Mouse (Mus musculus): ENCODE measurements around the gene Kmt5b. TPM values are rescaled to one million over a fixed set of nuclear protein-coding genes. Genes with fewer than 3 reads are reported as not detected.

The Kmt5b gene
- total RNA-seq (2022) = 10 to 100 TPM; 46.7 to 80.0 (median 62.7) TPM

DNA sequence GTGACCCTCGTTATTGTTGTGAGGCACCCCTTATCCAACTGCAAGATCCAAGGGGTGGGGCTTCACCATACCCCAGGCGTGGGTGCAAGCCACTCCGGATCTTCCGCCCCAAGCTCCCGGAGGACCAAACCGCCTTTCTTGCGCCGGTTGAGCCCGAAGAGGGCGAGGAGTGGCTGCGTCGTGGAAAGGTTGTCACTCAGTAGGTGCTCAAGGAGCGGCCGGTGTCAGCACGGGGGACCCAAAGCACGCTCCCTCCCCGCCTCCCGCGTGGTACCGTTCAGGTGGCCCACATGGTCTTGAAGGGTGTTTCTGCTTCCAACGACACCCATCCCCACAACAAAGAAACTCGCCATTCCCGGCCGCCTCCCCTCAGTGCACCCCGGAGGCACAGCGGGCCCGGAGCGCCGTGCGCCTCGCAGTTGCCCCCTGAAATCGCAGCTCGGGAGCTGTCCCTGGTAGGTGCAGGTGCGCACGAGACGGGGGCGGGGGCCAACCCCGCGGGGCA is at the start of gene Kmt5b:
Gene Kmt5b (plus strand): TSS at position 146 of the 505 bp plus-strand sequence.
- DNase-seq = peak; percentile 55

DNA sequence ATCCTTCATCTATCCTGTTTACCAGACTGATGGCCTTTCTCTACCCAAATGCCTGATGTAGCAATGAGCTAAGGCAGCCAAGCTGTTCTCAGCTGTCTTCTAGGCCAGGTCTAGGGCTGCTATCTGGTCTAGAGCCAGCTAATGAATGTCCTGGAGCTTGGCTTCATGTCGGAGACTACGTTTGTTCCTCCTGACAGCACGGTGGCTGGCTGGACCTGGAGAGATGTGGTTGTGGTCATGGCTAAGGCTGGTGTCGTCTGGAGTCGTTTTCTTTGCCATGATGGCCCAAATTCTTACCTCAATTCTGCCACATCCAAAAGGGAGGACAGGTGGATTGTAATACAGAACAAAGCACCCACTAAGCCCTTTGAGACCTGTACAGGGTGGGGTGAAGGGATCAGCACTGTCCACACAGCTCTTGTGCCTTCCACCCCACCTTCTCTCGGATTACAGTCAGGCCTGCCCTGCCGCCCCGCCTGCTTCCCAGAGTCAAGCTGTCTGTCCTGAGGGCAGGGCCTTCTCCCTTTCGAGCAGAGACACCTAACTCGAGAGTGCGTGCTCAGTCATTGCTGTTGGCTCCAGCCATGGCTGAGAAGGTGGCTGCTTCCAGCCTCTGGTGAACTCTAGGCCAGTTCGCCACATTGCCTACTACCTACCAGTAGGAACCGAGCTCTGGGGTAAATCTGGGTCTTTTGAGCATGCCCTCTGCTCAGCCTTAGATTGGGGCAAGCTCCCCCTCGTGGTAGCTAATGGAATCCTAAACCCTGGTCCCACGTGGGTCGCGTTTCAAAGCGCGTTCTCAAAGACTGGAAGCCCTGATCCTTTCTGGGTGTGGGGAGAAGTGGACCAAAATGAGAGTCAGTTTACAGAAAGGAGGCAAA is 48.5 kb upstream of the Kmt5b start:
- no peak for DNase-seq

DNA sequence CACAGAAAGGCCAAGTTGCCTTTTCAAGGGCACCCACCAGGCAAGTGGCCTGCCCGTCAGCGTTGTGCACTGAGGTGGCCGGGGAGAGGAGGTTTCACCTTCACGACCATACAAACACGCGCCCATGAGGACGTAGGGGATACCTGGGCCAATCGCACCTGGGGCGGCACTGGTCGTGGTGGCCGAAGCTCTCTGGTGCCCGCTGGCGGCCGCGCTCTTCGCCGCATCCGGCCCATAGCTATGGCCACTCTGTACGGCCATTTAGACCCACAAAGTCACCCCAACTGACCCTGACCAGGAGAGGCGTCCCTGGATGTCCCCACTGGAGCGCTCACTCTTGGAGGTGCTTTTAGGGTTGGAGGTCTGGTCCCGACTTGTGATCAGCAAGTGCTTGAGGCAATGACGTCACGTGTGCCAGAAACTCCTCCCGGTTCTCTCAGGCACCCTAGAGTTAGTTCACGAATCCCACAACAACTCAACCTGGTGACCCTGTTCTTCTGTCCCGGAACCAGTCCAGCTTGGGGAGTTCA is 47.8 kb upstream of the Kmt5b start:
- DNase-seq = no peak

DNA sequence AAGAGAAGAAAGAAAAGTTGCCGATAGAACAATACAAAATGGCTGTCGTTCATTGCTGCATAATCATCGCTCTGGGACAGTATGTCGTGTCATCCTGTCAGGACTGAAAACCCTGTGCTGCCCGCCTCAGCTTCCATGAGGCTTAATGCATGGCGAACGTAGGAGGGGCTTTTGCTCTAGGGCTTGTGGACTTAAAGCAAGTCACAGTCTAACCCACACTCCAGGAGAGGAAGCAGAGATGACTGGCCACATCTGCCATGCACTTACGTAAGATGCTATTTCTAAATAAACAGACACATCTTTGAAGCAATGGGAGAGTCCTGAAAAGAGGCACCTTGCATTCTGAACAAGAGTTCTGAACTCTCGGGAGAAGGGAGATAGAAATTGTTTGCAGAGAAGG is 44.1 kb upstream of the Kmt5b start:
- DNase-seq = no peak

DNA sequence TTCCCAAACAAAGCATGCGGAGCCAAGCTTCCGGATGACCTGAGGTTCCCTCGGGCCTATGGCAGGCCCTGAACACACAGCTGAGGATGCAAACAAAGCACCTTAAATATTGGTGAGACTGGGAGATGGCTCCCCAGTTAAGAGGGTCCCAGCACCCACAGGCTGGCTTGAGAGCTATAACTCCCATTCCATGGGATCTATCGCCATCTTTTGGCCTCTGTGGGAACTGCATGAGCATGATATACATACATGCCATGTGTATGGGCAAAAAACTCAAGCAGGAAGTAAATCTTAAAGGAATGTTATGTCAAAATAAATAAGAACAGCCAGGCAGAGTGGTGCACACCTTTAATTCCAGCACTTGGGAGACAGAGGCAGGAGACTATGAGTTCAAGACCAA is 43.3 kb upstream of the Kmt5b start:
- no peak for DNase-seq

DNA sequence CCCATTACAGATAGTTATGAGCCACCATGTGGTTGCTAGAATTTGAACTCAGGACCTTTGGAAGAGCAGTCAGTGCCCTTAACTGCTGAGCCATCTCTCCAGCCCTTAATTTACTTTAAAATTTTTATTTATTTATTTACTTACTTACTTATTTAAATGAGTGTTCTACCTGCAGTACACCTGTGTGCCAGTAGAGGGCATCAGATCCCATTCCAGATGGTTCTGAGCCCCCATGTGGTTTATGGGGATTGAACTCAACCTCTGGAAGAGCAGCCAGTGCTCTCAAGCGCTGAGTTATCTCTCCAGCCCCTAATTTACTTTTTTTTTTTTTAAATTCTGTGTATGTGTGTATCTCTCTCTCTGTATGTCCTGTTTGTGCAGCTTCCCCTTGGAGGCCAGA is 42.4 kb upstream of the Kmt5b start:
- peak; percentile 49 for DNase-seq

DNA sequence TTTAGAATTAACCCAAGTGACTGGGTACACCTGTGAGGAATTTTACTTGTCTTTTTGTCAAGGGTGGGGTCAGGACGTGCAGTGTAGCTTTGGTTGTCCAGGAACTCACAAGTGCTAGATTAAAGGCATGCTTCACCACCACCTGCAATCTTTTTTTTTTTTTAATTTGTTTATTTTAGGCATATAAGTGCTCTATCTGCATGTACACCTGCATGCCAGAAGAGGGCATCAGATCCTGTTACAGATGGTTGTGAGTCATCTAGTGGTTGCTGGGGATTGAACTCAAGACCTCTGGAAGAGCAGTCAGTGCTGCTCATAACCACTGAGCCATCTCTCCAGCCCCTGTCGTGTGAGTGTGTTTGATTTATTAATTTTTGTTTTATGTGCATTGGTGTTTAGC is 38.3 kb upstream of the Kmt5b start:
- no peak for DNase-seq

DNA sequence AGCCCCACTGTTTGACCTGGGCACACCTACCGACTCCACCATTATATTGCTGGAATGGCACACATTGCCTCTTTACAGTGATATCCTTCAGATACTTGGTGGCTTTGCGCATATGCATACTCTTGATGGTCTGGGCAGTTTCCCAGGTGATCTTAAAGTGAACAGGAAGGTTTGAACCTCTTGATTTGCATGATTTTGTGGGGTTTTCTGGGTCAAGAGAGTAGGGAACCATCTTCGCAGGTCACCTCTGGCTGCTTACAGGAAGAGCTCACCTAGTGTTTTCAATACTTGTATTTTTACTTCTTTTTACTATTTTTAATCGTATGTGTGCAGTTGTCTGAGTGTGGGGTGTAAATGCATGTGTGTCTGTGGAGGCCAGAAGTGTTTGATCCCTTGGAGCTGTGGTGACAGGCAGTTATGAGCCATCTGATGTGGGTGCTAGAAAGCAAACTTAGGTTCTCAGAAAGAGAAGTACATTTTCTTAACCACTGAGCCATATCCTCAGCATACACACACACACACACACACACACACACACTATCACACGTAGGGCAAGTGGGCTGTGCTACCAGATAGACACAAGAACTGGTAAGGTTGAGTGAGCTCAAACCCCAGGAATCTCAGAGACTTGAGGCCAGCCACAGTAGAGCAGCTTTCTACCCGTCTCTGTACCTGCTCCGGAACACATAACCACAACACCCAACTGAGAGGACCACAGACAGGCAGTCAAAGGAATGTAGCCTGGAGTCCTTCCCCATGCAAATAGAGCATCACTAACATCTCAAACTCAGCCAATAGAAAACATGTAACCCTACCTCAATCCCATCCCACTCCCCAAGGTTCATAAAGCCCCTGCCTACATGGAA is 36.2 kb upstream of the Kmt5b start:
- no peak for DNase-seq

DNA sequence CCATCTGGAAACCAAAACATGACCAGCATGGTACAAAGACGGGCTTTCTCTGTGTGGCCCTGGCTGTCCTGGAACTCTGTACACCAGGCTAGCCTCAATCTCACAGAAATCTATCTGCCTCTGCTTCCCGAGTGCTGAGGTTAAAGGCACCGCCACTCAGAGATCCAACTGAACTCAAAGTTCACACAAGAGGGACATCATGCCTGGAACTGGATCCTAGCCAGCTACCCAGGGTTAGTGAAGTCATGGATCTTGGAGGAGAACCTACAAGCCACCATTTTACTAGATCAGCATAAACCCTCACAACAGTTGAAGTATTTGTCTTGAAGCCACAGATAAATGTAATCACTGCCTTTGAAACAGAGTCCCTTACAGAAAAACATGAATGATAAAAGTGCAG is 31.2 kb upstream of the Kmt5b start:
- no peak for DNase-seq

DNA sequence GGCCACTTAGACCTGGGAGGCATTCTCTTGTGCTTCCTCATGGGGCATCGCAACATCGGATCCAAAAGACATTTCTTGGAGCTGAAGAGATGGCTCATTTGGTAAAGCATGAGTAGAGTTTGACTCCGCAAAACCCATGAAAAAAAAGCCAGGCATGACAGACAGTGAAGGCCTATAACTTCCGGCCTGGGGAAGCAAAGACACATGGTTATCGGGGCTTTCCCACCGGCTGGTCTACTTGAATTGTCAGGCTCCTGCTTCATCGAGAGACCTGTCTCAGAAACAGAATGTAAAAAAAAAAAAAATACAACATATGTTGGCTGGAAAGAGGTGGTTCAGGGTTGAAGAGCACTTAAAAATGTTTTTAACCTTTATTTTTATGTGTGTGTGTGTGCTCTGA is 27.6 kb upstream of the Kmt5b start:
- DNase-seq = no peak

DNA sequence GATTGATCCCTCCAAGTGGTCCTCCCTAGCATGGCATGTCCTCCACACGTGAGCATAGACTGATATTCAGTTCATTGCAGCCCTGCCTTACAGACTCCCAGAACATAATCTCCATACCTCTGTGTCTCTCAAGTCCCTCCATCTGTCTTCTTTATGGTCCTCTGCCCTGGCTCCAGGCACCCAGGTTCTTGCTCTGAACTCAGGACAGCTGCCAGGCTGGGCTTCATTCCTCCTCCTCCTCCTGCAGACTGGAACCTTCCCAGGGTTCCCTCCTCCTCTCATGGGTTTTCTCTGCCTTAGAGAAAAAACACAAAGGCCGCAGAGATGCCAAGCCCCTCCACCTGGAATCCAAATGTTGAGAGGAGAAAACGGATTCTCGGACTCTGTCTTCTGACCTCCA is 24.5 kb upstream of the Kmt5b start:
- no peak for DNase-seq

DNA sequence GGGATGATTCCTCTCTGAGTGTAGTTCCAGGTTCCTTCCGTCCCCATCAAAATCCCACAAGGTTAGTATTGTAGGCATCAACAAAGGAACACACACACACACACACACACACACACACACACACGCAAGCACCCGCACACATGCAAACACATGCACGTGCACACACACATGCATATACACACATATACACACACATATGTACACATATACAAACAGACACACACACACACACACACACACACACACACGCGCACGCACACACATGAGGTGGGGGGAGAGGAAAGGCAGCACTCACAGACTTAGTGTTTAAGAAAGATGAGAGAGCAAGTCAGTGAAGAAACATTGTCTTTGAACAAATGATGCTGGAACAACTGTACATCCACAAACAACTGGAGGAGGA is 23.9 kb upstream of the Kmt5b start:
- no peak for DNase-seq

DNA sequence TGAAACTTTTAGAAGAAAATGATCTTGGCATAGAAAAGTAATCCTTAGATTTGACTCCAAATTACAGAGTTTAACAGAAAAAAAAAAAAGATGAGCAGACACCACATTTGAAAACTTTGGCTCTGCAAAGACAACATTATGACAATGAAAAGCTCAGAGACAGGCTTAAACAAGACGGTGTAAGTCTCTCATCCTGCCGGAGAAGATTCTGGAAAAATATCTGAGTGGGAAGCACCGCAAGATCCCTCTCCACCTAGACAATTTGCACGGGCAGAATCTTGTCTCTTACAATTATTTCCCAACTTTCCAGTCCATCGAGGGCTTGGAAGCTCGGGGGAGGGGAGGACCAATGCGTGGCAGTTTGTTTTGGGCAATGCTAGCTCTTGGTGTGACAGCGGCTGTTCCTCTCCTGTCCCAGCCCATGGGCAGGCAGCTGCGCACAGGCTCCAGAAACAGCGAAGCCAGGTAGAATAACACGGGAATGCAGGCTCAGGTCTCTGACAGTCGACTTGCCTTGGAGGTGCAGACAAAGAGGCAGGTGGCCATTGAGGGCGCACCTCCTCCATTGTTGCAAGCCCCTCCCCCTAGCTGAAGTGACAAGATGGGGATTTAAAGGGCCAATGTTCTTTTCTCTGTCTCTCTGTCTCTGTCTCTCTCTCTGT is 23.2 kb upstream of the Kmt5b start:
- peak; percentile 32 for DNase-seq

DNA sequence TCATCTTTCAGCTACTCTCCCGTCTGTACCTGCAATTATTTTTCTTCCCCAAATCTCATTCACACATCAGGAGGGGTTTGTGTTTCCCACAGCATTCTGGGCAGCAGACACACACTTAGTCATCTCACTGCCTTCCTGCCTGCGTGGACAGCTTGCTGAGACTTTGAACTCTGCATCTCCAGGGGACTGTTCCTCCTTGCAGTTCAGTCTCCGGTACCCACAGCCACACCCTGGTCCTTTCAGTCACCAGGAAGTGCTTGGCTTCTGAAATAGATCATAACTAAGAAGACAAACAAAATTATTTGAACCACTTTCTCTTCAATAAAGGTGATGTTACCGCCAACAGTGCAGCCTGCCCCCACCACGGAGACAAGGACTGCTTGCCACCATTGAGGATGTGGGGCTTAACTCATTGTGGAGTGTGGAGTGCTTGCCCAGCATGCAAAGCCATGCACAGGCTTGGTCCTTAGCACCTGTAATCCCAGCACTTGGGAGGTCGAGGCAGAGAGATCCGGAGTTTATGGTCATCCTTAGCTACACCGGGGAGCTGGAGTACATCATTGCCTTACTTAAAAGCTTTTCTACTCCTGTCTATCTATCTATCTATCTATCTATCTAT is 14.5 kb upstream of the Kmt5b start:
- no peak for DNase-seq

DNA sequence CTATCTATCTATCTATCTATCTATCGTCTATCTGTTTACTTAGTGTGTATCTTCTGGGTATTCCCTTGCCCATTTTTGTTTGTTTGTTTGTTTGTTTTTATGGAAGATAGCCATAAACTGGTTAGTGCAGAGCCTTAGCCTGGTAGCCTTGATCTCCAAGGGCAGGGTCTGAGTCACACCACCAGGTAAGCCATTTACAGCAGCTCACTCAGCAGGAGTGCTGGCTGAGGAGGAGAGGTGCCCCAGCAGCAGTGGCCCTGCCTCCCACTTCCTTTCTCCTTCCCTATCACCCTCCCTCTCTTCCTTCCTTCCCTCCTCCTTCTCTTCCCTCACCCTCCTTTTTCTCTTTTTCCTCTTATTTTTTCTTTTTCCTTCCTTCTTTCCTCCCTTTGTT is 14.0 kb upstream of the Kmt5b start:
- DNase-seq = no peak

DNA sequence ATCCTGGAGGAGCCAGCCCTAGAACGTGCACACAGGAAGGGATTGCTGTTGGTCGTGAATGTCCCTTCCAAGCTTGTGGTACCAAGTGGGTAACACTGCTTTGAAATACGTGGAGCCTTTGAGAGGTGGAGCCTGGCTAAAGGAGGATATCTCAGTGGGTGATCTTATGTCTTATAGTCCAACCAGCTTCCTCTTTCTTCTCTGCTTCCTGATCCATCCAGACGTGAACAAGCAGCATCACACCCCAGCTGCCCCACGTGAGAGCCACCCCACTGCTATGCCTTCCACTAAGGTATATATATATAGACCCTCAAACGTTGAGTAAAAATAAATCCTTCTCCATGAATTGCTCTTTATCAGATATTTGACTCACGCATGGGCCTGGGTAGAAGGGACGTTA is 13.5 kb upstream of the Kmt5b start:
- no peak for DNase-seq

DNA sequence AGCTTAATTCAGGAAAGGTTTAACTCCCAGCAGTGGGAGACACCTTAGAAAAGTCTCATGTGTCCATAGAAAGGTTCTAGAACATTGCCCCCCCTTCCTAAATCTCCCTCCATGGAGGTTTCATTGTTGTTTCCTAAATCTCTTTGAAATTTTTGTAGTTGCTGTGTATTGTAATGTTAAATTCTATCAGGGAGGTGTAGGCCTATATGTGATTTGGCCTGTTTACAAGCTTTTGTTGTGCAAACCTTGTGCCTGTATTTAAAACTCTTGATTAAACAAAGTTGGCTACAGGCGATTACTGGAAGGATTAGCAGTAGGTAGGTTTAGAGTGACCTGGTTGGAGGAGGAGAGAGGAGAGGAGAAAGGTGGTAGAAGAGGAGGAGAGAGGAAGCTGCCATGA is 9.4 kb upstream of the Kmt5b start:
- DNase-seq = no peak

DNA sequence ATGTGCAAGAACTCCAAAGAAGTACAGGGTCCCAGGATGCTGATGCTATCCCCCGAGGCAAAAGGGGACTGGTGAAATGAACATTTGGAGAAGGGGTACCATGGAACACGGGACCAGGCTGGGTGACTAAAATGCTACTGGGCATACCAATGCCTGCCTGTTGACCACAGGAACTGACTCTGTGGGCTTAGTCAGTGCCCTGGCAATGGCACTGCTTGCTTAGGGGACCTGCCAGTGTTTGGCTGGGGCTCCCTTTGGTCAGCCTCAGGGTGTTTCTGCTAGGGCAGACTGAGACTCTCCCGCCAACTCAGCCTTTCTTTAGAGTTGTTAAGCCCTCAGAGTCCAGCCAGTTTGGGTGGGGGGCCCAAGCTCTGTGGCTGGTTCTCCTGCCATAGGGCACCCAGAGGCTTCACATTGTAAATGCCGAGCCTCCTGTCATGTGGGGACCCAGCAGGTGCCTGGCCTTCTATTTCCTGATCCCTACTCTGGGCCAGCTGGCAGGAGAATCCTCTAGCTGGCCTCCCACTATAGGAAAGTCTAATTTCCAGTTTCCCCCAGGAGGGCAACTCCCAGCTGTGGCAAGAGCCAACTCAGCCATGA is 1.9 kb upstream of the Kmt5b start:
- no peak for DNase-seq

DNA sequence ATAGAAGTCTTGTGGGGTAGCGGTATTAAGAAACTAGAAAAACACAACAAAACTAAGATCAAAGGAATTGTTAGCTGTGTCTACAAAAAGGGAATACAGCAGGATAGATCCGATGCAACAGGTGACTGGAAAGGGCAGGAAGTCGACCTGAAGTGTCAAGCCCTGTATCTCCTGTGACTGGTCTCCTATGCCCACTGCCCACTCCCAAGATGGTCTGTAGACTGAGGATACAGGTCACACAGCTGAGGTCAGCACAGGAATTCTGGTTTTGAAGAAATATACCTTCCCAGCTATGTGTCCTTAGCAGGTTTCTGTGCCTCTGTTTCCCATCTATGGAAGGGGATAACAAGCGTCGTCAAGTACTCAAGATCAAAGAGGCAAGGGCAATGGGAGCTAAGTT is 843 bp upstream of the Kmt5b start:
- DNase-seq = no peak

DNA sequence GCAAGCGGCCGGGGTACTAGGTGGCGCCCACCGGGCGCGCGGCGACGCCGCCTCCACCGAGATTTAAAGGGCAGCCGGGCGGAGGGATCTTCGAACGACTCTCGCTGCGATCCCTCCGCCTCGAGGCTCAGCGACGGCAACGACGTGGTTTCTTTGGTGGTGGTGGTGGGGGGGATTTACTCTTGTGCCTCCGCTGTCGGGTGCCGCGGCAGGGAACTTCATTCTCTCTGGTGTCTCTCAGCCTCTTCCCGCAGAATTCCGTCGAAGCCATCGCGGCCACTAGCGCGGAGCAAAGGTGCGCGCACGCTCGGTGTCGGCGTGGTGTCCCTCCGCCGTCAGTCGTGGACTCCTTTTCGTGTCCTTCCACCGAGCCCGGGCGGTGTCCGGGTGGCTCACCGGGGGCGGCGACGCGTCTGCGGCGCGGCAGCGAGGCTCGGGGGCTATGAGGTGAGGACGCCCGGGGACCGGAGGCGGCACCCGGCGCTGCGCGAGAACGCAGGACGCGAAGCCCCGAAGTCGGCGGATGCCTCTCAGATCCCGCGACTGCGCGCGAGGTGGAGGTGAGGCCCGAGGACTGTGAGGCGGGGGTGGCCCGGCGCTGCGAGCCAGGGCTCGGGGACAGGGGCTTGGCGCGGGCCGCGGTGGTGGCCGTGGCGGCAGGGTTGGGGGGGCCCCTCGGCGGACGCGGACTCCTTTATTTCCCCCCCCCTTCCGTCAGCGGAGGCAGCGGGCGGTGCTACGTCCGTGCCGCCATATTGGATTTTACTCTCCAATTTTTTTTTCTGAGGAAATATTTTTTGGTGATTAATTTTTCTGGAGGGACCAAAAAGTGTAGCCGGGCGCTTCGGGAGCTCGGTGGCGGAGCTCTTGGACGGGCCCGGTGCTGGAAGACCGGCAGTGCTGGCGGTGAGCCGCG is 818 bp downstream of the Kmt5b start:
- peak; percentile 67 for DNase-seq

Data from adrenal gland, adult 8-10 months (tissue).